In the genomic region with DNA sequence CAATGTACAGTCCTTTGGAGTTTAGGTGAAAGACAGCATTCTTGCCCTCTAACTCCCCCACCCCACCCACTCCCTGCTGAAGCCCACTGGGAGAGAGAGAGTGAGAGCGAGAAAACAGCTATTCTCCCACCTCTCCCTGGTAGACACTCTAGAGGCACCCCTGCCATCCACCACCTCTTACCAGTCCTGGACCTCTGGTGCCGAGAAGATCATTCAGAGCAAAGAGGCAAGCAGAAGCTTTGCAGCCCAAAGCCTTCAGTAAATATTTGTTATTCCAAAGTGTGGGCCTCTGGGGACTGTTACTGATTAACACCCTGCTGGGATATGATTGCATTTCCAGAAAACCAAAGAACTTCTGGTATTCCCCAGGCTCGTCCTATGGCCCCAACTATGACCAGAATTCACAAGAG, we compare ENCODE assay signal across 26 mouse cellular contexts. TPM values are rescaled to one million over a fixed set of nuclear protein-coding genes. Genes with fewer than 3 reads are reported as not detected.
DNase-seq lines count a peak whose midpoint lies in the region; ATAC-seq and TF ChIP-seq lines count a peak whose summit lies in the region.
"Had no signal": no experiment of that assay in that cellular context is flagged by ENCODE, and none has a peak within 500 bp of the region (broad histone marks: within the 10 kb centered on the region; RNA-seq: fewer than 3 reads in every experiment).

Serpina10 (minus strand) TSS at position 242 of the 410 bp plus-strand sequence.

- H3K4me1 ChIP-seq in erythroblast, embryonic 14.5 days (ENCODE audit: control insufficient read depth) = no peaks in the 10 kb centered on the region
- H3K4me1 ChIP-seq in liver, embryonic 15.5 days (replicated peaks) = no peaks in the 10 kb centered on the region
- H3K4me1 ChIP-seq: forebrain, embryonic 12.5 days; hindbrain, embryonic 12.5 days; limb, embryonic 15.5 days; midbrain, embryonic 12.5 days had no signal

- peaks cover 28% of the 10 kb centered on the region for H3K9me3 ChIP-seq in erythroblast, embryonic 14.5 days (ENCODE audit: control insufficient read depth, low read length)
- H3K9me3 ChIP-seq in liver, embryonic 15.5 days (replicated peaks) = no peaks in the 10 kb centered on the region
- H3K9me3 ChIP-seq: forebrain, embryonic 12.5 days; hindbrain, embryonic 12.5 days; limb, embryonic 15.5 days; midbrain, embryonic 12.5 days had no signal

- DNase-seq in Patski (ENCODE audit: low read depth, low spot score) (peak; percentile 25), liver (peak; percentile 21), MN1 (ENCODE audit: low spot score) (no peak)
- no peak for DNase-seq in left cerebral cortex, postnatal 10 days (ENCODE audit: extremely low spot score in 1 of 2, low spot score in 2 of 2)
- DNase-seq: cerebellum, adult 11-12 months; cerebellum, postnatal 10 days; gastrocnemius, adult 2 months; layer of hippocampus, adult 9-11 months; left cerebral cortex, postnatal 4 days had no signal

- POLR2A ChIA-PET in Patski (lab: Charles Lee) = interaction anchor here (0.6 to 1.3 kb wide), 2 partner anchors 21 to 53 kb away, joined by 3 to 5 read pairs; no protein-coding TSS in a partner anchor

- 54% methylated on average over 3 of the region's 3 CpGs for WGBS in liver, embryonic 15.5 days (ENCODE audit: insufficient replicate concordance)

- ATAC-seq in erythroblast, adult 5-6 weeks (replicated peaks; ENCODE audit: low FRiP score, poor library complexity, severe bottlenecking) = no peak
- peak; percentile 89 for ATAC-seq in Patski
- peak; percentile 65 for ATAC-seq in liver, embryonic 15.5 days (ENCODE audit: insufficient read depth)
- ATAC-seq: activated CD4-positive, CD25-positive, alpha-beta regulatory T cell, adult 4 months; lung, postnatal 0 days had no signal

- peak within 1 kb of the TSS; percentile 22; the same call in 1 of the 2 replicates for H3K9ac ChIP-seq in liver, embryonic 15.5 days
- H3K9ac ChIP-seq: forebrain, embryonic 12.5 days; hindbrain, embryonic 12.5 days; limb, embryonic 15.5 days; midbrain, embryonic 12.5 days had no signal

- in situ Hi-C loops in Patski (cut with MboI; ENCODE audit: low pct_unique_long_range_greater_than_20kb) = no loop called here

- H3K36me3 ChIP-seq in erythroblast, embryonic 14.5 days (ENCODE audit: control insufficient read depth) = no peaks in the 10 kb centered on the region; the same call in 1 of the 2 replicates
- H3K36me3 ChIP-seq in liver, embryonic 15.5 days (replicated peaks) = 0 out of 2 replicates have a peak, but pooled peaks cover 5% of the 10 kb centered on the region
- H3K36me3 ChIP-seq: forebrain, embryonic 12.5 days; hindbrain, embryonic 12.5 days; limb, embryonic 15.5 days; midbrain, embryonic 12.5 days had no signal

- H3K27ac ChIP-seq in liver, embryonic 15.5 days (replicated peaks) = peak within 1 kb of the TSS; percentile 53
- H3K27ac ChIP-seq: forebrain, embryonic 12.5 days; gastrocnemius, adult 2 months; hindbrain, embryonic 12.5 days; left cerebral cortex, adult 2 months; limb, embryonic 15.5 days; macrophage; midbrain, embryonic 12.5 days had no signal

- intact Hi-C loops in left cerebral cortex, postnatal 10 days (cut with DNase I) = no loop called here

- H3K4me2 ChIP-seq in liver, embryonic 15.5 days = peak within 1 kb of the TSS; percentile 53
- H3K4me2 ChIP-seq: forebrain, embryonic 12.5 days; hindbrain, embryonic 12.5 days; limb, embryonic 15.5 days; midbrain, embryonic 12.5 days had no signal

- CTCF ChIA-PET in Patski (lab: Charles Lee) = interaction anchor here (0.6 to 4.1 kb wide), 3 partner anchors 10 to 61 kb away, joined by 3 to 10 read pairs (median 3); no protein-coding TSS in a partner anchor

- TF ChIP-seq CTCF in Patski (IDR thresholded peaks at IDR 0.05) = no peak

- no peaks in the 10 kb centered on the region for H3K27me3 ChIP-seq in erythroblast, embryonic 14.5 days (ENCODE audit: control insufficient read depth)
- no peaks in the 10 kb centered on the region for H3K27me3 ChIP-seq in Patski
- no peaks in the 10 kb centered on the region for H3K27me3 ChIP-seq in liver, embryonic 15.5 days
- H3K27me3 ChIP-seq: forebrain, embryonic 12.5 days; hindbrain, embryonic 12.5 days; limb, embryonic 15.5 days; midbrain, embryonic 12.5 days had no signal

- peak within 1 kb of the TSS; percentile 55 for H3K4me3 ChIP-seq in erythroblast, embryonic 14.5 days (replicated peaks)
- H3K4me3 ChIP-seq in liver, embryonic 15.5 days (replicated peaks) = peak within 1 kb of the TSS; percentile 47
- H3K4me3 ChIP-seq: forebrain, embryonic 12.5 days; gastrocnemius, adult 2 months; hindbrain, embryonic 12.5 days; left cerebral cortex, adult 2 months; limb, embryonic 15.5 days; midbrain, embryonic 12.5 days had no signal

RNA-seq across cellular contexts. Expression of gene Serpina10, which starts in this region (rescaled TPM):
- polyA plus RNA-seq in erythroblast, embryonic 14.5 days (2012) = not detected in 2 replicates
- not detected in 2 replicates for total RNA-seq in erythroblast, adult 5-6 weeks (2015; ENCODE audit: low replicate concordance)
- total RNA-seq in erythroblast, adult 5-6 weeks (2017; ENCODE audit: low replicate concordance) = not detected in 2 replicates
- 109 TPM for polyA plus RNA-seq in Patski (2021)
- polyA plus RNA-seq in liver, embryonic 15.5 days (2015; fragmentation: Nextera tagmentation; extraction: Ambion mirVana) = 44.0 and 44.7 TPM in 2 replicates
- total RNA-seq in left cerebral cortex, postnatal 10 days (2021) = not detected
- total RNA-seq: ES-E14; gastrocnemius, adult 2 months; heart, adult 8-10 months; heart, postnatal 25 days; left cerebral cortex, adult 2 months; left cerebral cortex, postnatal 4 days had no signal
- polyA plus RNA-seq: activated CD4-positive, CD25-positive, alpha-beta regulatory T cell, adult 4 months; forebrain, embryonic 12.5 days; heart, embryonic 14.5 days; hindbrain, embryonic 12.5 days; macrophage; midbrain, embryonic 12.5 days; small intestine, adult 2 months; urinary bladder, adult 2 months had no signal

Comparison
In these comparisons a context has a peak if more than half of its experiments do, and no peak if none do; other contexts are left out.
1. RNA of gene Serpina10 (polyA plus RNA-seq): 109 TPM in Patski (single experiment) and 44.0 to 44.7 TPM in liver, embryonic 15.5 days; not detected in erythroblast, embryonic 14.5 days; every median in the first group is over 10 times any median in the second.
2. DNase-seq: peak in Patski (single experiment) and liver (single experiment); none in MN1 (single experiment) and left cerebral cortex, postnatal 10 days (0 of 2).